Mouse (Mus musculus): ENCODE results near the gene Gm17364.
"Not testable (repeated sequence)": the region's sequence is repeated elsewhere in the genome, so short reads cannot be mapped to it uniquely, and the experiment has no call there.

Gene Gm17364

DNA sequence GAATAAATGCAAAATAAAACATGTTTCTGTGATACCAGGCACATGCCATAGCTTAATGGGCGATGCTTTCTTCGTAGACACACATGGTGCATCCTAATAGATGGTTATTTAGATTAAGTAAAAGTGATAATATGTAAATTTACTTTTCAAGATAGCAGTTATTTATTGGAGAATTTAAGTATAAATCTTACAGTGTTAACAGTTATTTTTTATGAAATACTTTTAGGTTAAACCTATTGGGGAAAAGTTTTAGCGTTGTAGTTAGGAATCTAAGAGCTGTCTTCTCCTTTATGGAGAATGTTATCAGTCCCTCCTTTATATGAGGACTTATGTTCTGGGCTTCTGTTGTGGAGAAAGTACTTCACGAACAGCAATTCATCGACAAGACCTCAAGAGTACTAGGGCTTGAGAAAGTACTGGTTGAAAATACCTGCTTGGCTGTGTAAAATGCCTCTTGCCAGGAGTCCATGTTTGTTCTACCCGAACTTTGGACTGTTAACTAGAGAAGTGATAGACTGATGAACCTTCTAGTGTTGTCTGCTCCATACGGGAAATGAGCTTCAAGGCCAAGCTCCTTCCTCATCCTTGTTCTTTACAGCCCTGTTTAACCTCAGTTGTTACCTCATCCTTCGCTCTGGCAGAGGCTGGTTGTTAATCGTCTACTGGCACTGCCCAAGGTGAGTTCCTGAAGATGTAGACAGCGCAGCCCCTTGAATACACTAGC, at the start of gene Gm17364:
Gene Gm17364, minus strand, starts transcription at position 51 of the 724 bp plus-strand sequence.
- no peak for DNase-seq (ENCODE audit: low spot score in 2 of 2)

DNA sequence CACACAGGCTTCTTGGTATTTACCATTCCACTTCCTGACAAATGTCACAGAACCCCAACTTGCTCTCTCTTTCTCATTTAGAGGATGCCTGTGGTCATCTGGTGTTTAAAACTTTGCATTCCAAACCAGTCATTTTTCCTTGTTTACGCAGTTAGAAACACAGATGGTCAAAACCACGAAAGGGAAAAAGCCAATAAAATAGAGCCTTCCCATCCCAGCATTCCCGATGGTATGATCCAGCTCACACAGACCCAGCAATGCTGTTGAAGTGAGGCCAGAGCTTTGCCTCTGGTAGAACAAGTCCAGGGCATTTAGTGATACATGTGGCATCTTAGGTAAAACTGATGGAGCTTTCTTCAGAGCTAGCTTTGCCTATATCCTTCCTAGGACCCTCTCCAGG, 47.7 kb upstream of the Gm17364 start:
- DNase-seq (ENCODE audit: low spot score in 2 of 2), result no peak

DNA sequence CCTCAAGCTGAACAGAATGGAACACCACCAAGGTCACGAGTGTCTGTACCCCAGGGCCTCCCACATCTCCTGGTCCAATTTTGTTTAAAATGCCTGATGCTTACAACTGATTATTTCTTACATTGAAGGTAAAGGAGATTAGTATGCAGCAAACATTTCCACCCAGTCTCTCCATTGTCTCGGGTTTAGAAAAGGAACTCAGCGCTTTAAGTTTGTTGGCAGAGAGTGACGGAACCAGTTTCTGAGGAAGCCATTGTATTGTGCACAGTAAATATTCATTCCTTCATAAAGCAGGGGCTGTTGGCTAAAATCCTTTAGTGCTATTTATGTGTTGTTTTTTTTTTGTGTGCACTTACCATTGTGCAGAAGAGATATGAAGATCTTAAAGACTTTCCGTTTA, 47.0 kb upstream of the Gm17364 start:
- DNase-seq (ENCODE audit: low spot score in 2 of 2), result no peak

DNA sequence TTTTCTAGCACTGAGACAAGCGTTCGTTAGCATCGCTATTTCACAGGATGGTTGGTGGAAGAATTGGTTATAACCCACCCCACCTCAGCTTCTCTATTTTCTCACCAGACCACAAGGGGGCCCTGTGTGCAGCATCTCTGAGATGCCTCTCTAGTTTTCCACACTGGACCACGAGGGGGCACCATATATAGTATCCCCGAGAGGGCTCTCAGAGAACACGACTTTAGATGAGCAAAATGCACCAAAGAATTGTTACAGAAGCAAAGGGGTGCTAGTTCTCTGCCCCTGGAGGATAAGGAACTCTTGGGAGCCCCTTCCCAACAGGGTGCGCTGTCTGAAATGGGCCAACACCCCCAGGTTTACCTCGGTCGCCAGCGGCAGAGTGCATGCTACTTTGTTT, 28.9 kb upstream of the Gm17364 start:
- peak; percentile 68 to 78 for DNase-seq (ENCODE audit: low spot score in 2 of 2)

DNA sequence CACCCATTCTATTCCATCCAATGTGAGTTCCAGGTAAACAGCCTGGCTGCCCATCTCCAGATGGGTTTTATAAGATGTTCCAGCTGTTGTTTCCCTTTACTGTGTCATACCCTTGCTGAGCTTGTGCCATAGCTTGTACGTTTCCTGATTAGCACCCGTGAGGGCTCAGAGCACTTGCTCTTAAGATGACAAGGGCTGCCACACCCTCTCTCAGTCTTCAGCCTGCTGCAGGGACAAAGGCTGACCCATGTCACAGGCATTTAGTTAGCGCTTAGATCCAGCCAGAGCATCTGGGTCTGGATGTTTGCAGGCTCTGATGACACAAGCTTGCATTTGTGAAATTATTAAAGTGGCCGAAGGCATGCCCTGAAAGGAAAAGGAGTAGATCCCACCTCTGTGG, 26.3 kb upstream of the Gm17364 start:
- no peak for DNase-seq (ENCODE audit: low spot score in 2 of 2)

DNA sequence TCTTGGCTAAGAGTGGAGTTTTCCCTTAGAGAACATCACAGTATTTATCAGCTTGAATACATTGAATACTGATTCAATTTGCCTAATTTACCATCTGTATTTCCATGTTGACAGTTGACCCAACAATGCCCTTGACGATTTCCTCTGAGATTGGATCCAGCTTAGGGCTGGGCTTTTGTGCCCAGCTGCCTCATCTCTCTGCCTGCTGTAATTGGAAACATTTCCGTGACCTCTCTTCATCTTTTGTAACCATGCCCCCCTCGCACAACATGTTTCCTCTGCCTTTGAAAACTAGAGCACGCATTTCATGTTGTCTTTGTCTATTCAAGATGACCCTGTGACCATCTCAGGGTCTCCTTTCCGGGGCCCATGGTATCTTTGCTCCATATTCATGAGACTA, 25.2 kb upstream of the Gm17364 start:
- DNase-seq (ENCODE audit: low spot score in 2 of 2), result no peak

DNA sequence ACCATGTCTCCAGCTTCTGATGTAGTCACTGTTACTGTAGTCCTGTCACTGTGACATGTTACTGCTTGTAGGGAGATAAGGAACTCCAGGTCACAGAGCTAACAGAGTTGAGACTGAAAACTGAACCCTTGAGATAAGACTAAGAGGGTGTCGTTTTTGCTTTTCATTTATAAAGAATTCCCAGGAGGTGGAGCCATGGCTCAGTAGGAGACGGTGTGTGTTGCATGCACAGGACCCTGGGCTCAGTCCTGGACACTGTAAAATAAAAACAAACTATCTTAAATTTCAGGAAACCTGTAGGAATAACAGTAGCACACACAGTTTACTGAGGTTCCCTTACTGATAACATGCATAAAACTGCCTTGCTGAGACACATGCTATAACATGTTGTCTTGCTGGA, 24.8 kb upstream of the Gm17364 start:
- DNase-seq (ENCODE audit: low spot score in 2 of 2), result no peak

DNA sequence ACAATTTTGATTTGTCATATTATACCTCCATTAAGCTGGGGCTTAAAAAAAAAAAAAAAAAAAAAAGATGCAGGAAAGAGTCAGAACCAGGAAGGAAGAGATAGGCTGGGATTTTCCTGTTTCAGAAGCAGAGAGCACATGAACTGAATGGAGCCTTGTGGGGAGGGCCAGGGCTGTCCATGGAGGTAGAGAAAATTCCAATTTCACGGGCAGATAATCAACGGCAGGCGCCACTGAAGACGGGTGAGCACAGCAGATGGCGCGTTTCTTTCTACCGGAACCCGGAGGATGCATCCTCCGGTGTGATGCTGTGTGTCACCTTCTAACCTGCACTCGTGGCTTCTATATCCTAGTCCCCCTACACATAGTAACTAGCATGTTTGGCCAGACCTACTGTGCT, 22.6 kb upstream of the Gm17364 start:
- no peak for DNase-seq (ENCODE audit: low spot score in 2 of 2)

DNA sequence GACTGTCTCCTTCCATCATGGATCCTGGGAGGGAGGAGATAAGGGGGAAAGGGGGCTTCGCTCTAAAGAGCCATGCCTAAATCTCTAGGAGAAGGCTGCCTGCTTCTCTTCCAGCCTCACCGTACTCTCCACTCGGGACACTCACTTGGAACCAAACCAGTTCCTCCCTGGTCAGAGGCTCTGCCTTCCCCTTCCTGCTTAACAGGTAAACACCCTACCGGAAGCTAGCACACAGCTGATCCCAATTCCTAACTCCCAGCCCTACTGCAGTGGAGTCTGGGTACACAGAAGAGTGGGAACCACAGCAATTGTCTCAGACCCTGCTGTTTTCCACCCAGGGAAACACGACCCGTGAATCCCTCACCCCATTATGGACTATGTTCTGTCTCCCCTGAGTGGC, 22.1 kb upstream of the Gm17364 start:
- no peak for DNase-seq (ENCODE audit: low spot score in 2 of 2)

DNA sequence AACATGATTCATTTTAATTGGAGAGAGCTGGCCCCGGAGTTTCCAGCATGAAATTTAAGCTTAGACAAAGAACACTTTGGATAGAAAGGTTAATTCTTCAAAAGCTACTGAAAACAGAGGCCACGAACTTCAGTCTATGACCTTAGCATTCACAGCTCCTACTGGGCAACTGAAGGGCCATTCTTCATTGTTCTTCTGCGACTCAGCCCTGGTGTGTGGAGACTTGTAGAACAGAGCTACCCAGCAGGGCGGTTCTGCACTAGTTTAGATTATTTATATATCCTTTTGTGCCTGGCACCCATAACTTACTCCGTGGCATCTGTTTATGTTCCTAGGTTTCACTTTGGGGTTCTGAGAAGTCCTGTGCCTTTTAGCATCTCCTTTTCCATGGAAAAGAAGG, 19.8 kb upstream of the Gm17364 start:
- DNase-seq (ENCODE audit: low spot score in 2 of 2), result no peak

DNA sequence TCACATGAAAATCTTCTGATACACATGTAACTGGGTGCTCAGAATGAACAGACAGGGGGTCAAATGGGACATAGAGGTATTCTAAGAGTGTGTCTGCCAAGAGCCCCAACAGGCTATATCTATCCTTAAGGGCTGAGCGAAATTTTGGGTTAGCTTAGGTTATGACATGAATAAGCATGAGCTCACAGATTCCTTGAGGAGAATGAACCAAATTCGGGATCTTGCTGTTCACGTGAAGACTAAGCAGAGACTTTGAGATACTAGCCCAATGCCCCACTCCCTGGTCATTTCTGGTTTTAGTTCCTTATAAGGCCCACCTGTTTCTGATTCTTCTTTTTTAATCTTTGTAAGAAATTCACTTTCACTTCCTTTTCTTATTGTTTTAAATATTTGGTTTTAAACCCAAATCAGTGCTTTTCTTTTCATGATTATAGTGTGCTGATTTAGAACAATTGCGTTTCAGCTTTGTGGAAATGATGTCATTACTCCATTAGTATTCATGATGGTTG, 17.7 kb upstream of the Gm17364 start:
- DNase-seq (ENCODE audit: low spot score in 2 of 2), result no peak

DNA sequence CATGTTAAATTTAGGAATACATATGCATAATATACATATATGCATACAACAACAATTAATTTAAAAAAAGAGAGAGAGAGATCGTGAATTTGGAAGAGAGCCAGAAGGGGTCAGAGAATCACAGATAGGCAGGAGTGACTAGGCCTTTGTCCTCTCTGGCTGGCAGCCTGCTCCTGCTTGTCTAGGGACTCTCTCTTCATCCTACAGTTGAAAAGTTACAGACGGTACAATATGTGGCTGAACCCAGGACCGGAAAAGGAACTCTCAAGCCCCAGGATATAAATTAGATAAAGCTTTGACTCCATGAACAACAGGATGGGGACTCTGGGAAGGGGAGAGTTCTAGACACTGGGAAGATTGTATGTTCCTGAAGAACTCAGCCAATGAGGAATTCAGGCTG, 12.5 kb upstream of the Gm17364 start:
- DNase-seq (ENCODE audit: low spot score in 2 of 2), result no peak

DNA sequence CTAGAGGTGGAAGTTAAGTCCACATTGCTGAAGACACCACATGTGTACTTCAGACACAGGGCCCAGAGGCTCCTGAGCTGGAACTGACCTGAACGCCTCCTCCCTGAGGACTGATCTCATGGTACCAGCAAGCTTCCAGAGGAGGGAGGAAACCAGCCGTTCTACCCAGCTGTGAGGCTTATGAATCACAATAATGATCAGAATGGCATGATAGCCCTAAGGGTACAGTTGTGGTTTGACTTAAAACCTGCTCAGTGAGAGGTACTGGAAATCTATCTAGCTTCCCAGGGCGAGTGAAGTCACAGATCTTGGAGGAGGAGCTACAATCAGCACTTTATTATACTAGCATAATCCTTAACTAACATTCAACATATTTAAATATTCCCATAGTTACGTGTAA, 11.7 kb upstream of the Gm17364 start:
- DNase-seq (ENCODE audit: low spot score in 2 of 2), result no peak

DNA sequence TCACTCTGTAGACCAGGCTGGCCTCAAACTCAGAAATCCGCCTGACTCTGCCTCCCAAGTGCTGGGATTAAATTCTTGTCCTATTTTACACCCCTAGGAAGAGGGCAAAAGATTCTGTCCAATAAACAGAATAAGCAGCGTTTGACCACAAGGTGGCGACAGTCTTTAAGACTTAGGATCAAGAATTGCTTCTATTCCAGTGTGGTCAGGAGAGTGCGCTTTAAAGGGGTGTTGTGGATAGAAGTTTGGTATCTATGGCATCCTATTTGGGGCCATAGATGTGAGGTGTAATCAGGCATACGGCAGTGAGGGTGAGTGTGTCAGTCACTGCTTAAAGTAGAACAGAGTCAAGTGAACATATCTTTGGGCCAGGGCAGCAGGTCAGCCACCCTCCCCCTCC, 9.5 kb upstream of the Gm17364 start:
- peak; percentile 68 to 84 for DNase-seq (ENCODE audit: low spot score in 2 of 2)

DNA sequence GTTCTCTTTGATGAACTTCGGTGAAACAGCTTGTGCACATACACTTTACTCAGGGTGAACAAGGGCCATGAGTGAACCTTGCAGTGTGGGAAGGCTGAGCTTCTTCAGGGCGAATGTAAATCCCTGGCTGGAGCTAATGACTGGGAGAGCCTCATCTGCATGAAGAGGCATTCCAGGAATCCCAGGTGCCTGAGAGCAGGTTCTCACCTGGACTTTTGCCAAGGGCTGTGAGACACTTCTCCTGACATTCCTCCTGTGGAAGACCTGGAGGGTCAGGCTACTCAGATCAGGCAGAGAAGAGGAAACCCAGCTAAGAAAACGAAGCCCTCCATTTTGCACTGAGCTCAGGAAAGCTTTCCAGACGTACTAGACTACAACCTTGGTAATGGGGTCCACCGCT, 6.9 kb upstream of the Gm17364 start:
- DNase-seq (ENCODE audit: low spot score in 2 of 2), result no peak

DNA sequence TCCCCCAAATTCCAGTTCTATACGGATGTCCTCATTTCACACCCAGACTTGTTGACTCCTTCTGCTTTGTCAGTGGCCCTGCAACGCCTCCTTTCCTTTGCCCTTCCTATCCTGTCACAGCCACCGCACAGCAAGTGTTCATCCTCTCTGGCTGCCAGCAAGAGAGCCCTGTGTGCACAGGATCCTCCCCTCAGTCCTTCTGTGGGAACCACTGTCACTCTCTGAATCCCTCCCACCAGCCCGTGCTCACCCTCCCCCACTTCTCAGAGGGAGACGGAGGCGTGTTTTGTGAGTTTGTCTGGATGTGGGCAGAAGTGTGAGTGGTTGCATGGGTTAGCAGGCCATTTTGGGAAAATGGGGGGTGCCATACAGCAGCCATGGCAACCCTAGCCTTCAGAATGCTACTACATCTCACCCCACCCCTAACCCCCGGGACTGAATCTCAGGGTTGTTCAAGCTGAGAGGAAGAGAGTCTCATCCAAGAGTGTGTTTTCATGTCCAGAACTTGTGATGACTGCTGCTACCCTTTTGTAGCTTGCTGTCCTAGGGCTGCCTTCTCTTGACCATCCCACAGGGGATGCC, 5.9 kb downstream of the Gm17364 start:
- DNase-seq (ENCODE audit: low spot score in 2 of 2), result peak; percentile 54 to 62

DNA sequence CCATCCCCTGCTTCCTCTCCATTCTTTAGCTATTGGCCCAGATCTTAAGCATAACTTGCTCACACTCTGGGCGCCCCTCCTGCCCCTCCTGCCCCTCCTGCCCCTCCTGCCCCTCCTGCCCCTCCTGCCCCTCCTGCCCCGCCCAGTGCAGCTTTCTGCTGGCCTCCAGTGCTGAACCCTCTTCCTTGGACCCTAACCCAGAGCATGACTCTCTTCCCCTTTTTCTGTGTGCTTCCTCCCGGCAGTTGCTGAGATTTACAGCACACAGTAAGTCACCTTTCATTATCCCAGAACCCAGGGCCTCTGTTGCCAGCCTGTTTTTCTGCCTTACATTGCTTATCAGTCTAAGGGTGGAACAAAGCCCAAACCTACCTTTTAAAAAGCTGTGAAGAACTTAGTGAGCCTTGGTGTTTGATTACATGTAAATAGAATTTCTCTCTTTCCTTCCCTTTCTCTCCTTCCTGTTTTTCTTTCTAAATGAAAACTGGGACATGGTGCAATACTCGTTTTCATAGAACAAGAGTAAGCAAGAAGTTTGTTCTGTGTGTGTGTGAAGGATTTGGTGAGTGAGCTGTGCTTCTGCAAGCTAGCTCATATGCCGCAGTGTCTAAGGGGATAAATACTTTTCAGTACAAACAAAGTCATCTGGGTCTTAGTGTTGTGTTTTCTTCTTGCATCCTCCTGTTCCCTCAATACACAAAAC, 10.3 kb downstream of the Gm17364 start:
- DNase-seq (ENCODE audit: low spot score in 2 of 2), result no peak

DNA sequence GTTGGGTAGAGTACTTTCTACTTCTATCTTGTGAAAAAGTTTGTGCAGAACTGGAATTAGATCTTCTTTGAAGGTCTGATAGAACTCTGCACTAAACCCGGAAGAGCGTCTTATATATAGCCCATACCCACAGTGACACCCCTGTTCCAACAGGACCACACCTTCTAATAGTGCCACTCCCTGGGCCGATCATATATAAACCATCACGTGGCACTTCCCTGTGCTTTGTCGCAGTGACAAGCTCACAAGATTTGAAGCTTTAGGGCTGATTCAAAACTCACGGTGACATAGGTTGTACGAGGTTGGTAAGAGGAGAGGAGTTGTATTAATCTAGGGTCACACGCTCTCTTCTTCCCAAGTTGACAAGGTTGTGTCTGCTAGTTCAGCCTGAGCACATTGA, 12.2 kb downstream of the Gm17364 start:
- DNase-seq (ENCODE audit: low spot score in 2 of 2), result not testable (repeated sequence)

DNA sequence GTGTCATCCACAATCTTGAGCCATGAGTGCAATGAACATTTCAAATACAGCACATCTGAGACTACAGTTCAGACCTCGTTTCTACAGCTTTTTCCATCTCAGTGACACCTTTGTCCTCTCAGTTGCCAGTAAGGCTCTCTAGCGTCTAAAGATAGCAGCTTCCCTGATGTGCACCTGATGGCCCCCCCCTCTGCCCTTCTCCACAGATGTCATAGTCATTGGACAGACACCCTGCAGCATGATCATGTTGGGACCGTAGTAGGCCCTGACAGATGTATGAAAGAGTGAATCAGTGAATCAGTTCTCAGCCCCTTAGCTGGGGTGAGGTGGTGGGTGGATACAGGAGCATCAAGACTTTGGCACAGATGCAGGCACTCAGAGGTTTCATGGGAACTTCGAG, 15.9 kb downstream of the Gm17364 start:
- DNase-seq (ENCODE audit: low spot score in 2 of 2), result no peak

DNA sequence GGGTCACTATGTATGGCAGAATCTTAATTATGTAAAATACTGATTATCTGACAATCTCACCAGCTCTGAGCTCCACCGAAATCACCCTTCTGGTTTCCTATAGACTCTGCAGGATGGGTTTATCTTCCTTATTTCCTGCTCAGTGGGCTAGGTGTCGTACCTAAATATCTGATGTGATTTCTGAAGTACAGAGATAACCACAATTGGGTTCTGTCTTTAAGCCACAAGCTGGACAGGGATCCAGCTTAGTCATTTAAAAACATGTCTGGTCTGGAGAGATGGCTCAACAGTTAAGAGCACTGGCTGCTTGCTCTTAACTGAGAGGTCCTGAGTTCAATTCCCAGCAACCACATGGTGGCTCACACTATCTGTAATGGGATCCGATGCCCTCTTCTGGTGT, 16.8 kb downstream of the Gm17364 start:
- no peak for DNase-seq (ENCODE audit: low spot score in 2 of 2)

DNA sequence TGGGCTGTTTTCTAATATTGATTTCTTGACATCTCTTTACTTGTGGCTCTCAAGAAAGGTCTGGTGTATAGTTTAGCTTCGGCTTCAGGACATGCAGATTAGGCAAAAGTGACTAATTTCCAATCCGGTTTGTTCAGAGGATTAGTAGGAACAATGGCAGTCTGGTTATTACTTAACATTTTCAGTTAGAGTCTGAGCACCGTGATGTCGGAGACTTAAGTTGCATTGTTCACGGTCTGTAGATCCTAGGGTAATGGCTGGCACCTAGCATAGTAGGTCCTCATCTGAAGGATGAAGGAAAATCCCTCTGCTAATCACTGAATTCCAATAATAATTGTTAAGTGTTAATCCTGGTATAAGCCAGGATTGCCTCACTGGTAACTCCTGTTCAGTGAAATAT, 17.7 kb downstream of the Gm17364 start:
- no peak for DNase-seq (ENCODE audit: low spot score in 2 of 2)

DNA sequence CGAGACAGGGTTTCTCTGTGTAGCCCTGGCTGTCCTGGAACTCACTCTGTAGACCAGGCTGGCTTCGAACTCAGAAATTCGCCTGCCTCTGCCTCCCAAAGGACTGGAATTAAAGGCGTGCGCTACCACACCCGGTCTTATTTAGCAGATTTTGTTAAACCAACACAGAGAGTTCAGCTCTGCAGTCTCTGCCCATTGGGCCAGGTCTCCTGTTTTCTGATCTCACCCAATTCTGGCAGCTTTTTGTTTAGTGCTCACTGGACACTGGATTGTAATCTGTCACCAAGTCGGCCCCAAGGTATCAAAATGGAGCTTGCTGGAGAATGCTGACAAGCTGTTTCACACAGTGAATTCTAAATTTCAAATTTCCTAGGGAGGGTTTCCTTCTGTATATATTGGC, 21.0 kb downstream of the Gm17364 start:
- DNase-seq (ENCODE audit: low spot score in 2 of 2), result no peak

DNA sequence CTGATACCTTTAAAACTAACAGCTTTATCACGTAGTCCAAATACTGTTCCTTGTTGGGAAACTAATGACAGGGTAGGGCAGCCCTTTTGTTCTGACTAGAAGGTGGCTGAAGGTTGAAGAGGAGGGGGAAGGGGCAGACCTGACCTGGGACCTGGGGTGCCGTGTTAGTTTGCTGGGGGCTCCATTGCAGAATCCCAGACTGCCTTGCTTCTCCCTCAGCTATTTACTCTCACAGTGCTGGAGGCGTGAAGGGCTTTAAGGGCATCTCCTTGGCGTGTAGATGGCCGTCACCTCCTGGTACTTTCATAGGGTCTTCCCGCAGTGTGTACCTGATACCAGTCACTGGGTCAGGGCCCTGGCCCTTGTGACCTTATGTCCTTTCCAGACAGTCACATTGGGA, 21.6 kb downstream of the Gm17364 start:
- no peak for DNase-seq (ENCODE audit: low spot score in 2 of 2)

All from frontal cortex, postnatal 36 days (tissue).